Mouse (Mus musculus) cerebellum, adult 2 months (tissue): Measurements from ENCODE around the gene Zdhhc1. TPM values are rescaled to one million over a fixed set of nuclear protein-coding genes. Genes with fewer than 3 reads are reported as not detected.

Source experiments
- DNase-seq, 2 experiments: peaks; one replicate each; pipeline ENCODE4 v3.0.0; 2021
- H3K27ac ChIP-seq: fragments of 200-500 bp; 2 replicates; pipeline ENCODE4 v1.5.1; 2012; ENCODE audit warnings: low read length, control low read depth, inconsistent platforms; ENCODE audit not compliant: insufficient read depth
- H3K27me3 ChIP-seq: fragments of 200-500 bp; 2 replicates; pipeline ENCODE4 v1.6.1; 2012; ENCODE audit warnings: inconsistent platforms, mild to moderate bottlenecking, low read length, moderate library complexity; ENCODE audit not compliant: control insufficient read depth, insufficient read depth
- H3K4me1 ChIP-seq: fragments of 200-500 bp; 2 replicates; pipeline ENCODE4 v1.6.1; 2011; ENCODE audit warnings: low read length; ENCODE audit not compliant: control insufficient read depth, insufficient read depth
- H3K4me3 ChIP-seq: fragments of 200-500 bp; replicated peaks from 2 replicates; pipeline ENCODE3; 2011; ENCODE audit warnings: mild to moderate bottlenecking, low read depth, low read length, control low read depth; ENCODE audit not compliant: insufficient read depth
- CTCF ChIP-seq: fragments of 200-500 bp; IDR thresholded peaks from 2 replicates; pipeline ENCODE4 v1.5.1; 2011; ENCODE audit warnings: low read depth, mild to moderate bottlenecking, control low read depth, low read length, moderate library complexity, borderline replicate concordance; ENCODE audit not compliant: insufficient read depth
- POLR2A ChIP-seq: fragments of 200-500 bp; IDR thresholded peaks from 2 replicates; pipeline ENCODE4 v1.6.1; 2011; ENCODE audit warnings: low read length, control low read depth, borderline replicate concordance; ENCODE audit not compliant: insufficient read depth
- WGBS: fragments of 180-500 bp; shearing (Covaris S2); methylation state at CpG from one replicate; pipeline ENCODE4 v1.1.7; 2018; 5-methylcytosine and 5-hydroxymethylcytosine counted together
- polyA plus RNA-seq: library from polyadenylated mRNA; depleted of rRNA; stranded (reverse); fragments of >200 nt; gene quantifications from 2 replicates; pipeline ENCODE4 v1.2.3, GENCODE M21; 2012

The Zdhhc1 gene
- polyA plus RNA-seq, 1 experiment = 64.7 TPM

DNA sequence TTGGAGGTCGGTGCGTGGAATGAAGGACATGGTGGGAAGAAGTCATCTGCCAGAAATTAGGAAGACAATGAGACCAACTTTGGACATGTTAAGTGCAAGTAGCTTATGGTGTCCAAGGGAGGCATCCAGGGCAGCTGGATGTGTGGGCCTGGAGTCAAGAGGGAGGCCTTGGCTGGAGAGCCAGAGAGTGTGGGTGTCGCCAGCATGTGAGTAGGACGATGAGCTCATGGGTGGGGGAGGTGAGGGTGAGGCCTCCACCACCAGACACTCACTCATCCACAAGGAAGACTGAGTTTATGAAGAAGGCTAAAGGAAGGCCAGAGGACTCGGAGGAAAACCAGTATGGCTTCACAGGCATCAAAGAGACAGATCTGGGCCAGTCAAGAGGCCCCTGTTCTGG, 18.0 kb upstream of the Zdhhc1 start:
- DNase-seq = no peak
- H3K4me1 ChIP-seq = peaks cover 5% of the 10 kb centered on the region; the same call in 1 of the 2 replicates
- TF ChIP-seq CTCF = no peak
- TF ChIP-seq POLR2A = no peak
- 57% methylated on average over 5 of the region's 5 CpGs for WGBS
- H3K4me3 ChIP-seq = no peak overlapping the region
- H3K27ac ChIP-seq = no peak overlapping the region
- no peaks in the 10 kb centered on the region for H3K27me3 ChIP-seq

DNA sequence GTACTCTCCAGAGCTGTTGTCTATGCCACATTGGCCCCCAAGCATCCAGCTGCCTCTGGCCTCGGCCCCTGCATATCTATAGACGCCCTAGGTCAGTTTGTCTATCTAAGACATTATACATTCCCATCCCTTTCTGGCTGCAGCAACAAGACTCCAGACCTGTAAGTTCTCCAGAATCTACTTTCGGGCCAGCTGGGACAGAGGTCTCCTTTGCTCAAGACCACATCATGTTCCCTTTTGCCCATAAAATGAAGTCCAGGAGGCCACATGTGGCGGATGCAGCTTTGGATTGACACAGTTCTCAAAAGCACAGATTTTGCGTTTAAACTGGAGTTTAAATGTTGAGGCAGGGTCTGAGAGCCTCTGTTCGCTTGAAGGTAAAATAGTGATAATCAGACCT, 17.5 kb upstream of the Zdhhc1 start:
- no peak overlapping the region for H3K4me3 ChIP-seq
- 91% methylated on average over 6 of the region's 6 CpGs for WGBS
- DNase-seq = no peak
- peaks cover 5% of the 10 kb centered on the region; the same call in 1 of the 2 replicates for H3K4me1 ChIP-seq
- no peaks in the 10 kb centered on the region for H3K27me3 ChIP-seq
- TF ChIP-seq POLR2A = no peak
- no peak for TF ChIP-seq CTCF
- no peak overlapping the region for H3K27ac ChIP-seq

DNA sequence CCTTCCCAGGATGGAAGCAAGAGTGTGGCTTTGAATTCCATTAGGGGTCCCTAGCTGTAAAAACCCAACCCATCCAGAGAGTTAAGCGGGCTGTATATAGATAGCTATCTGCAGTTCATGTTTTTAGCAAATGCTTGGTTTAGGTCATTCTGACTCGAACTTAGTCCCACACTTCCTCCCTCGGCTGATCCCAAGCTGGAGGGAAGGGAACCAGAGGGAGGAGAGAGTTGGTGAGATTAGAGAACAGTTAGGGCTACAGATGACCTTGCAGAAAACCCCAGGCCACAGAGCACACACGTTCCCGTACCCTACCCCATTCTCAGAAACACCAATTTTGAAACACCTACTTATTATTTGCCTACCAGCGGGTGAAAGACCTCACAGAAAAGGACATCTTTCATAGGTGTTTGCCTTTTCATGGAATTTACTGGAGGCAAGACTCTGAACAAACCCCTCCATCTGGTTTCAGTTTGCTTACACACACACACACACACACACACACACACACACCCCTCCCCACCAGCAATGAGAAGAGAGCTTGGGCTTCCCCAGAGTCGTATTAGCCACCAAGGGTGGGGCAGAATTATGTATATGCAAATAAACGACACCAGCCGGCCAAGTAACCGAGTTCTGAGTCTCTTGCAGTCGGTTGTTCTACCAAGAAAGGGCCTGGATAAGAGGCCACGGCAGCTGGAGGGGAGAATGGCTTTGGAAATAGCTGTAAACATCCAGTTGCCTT, 13.5 kb upstream of the Zdhhc1 start:
- H3K4me1 ChIP-seq = no peaks in the 10 kb centered on the region
- H3K27ac ChIP-seq = no peak overlapping the region
- 63% methylated on average over 12 of the region's 12 CpGs for WGBS
- H3K27me3 ChIP-seq = no peaks in the 10 kb centered on the region
- no peak for TF ChIP-seq CTCF
- no peak for TF ChIP-seq POLR2A
- no peak overlapping the region for H3K4me3 ChIP-seq
- DNase-seq = no peak

GRCm38 (mm10) chr8:105508758-105509157, 12.1 kb upstream of the Zdhhc1 start:
- Histone ChIP-seq H3K4me1 (no peaks in the 10 kb centered on the region), H3K27me3 (no peaks in the 10 kb centered on the region), H3K27ac (no peak overlapping the region), H3K4me3 (no peak overlapping the region)
- DNase-seq = no peak
- TF ChIP-seq CTCF = no peak
- TF ChIP-seq POLR2A = no peak
- WGBS = 54% methylated on average over 1 of the region's 2 CpGs

DNA sequence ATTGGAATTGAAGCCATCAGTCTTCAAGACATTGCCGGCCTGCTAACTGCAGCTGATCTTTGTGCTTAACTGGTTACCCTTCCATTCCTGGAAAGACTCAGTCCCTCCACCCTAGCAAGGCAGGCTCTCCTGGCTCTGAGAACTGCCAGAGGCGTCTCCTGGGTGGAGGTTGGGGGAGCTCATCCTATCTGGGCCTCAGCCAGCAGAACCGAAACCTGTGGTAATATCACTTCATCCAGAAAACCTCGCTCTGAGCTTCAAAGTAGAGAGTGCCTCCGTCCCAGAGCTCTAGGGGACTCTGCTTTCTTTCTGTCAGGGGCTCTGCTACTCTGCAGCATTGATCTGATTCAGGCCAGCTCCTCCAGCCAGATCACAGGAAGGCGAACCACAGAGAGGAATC, 10.3 kb upstream of the Zdhhc1 start:
- no peak overlapping the region for H3K4me3 ChIP-seq
- TF ChIP-seq POLR2A = no peak
- TF ChIP-seq CTCF = no peak
- DNase-seq = no peak
- 66% methylated on average over 6 of the region's 6 CpGs for WGBS
- no peaks in the 10 kb centered on the region for H3K27me3 ChIP-seq
- no peak overlapping the region for H3K27ac ChIP-seq
- no peaks in the 10 kb centered on the region for H3K4me1 ChIP-seq

DNA sequence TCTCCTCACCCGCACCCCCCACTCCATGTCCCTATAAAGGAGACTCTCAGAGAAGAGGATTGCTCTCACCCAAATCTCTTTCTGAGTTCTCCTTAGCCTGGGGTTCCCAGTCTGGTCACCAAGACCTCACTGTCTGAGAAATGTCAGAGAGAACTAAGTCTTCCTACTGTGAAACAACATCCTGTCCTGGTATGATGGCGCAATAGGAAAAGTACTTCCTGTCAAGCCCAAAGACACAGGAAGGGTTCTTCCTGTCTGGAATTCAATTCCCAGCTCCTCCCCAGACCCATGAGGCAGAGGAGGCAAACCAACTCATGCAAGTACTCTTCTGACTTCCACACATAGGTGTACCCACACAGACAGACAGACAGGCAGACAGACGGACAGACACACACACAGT, 7.9 kb upstream of the Zdhhc1 start:
- H3K4me1 ChIP-seq = no peaks in the 10 kb centered on the region
- TF ChIP-seq CTCF (no peak), POLR2A (no peak)
- H3K27ac ChIP-seq = no peak overlapping the region
- H3K27me3 ChIP-seq = no peaks in the 10 kb centered on the region
- DNase-seq = no peak
- WGBS = 95% methylated on average over 3 of the region's 3 CpGs
- H3K4me3 ChIP-seq = no peak overlapping the region

GRCm38 (mm10) chr8:105499787-105500186, 3.1 kb upstream of the Zdhhc1 start:
- TF ChIP-seq CTCF = no peak
- no peak for TF ChIP-seq POLR2A
- H3K27me3 ChIP-seq = no peaks in the 10 kb centered on the region
- peaks cover 2% of the 10 kb centered on the region; the same call in 1 of the 2 replicates for H3K4me1 ChIP-seq
- 85% methylated on average over 12 of the region's 12 CpGs for WGBS
- DNase-seq = no peak
- no peak overlapping the region for H3K4me3 ChIP-seq
- H3K27ac ChIP-seq = no peak overlapping the region

DNA sequence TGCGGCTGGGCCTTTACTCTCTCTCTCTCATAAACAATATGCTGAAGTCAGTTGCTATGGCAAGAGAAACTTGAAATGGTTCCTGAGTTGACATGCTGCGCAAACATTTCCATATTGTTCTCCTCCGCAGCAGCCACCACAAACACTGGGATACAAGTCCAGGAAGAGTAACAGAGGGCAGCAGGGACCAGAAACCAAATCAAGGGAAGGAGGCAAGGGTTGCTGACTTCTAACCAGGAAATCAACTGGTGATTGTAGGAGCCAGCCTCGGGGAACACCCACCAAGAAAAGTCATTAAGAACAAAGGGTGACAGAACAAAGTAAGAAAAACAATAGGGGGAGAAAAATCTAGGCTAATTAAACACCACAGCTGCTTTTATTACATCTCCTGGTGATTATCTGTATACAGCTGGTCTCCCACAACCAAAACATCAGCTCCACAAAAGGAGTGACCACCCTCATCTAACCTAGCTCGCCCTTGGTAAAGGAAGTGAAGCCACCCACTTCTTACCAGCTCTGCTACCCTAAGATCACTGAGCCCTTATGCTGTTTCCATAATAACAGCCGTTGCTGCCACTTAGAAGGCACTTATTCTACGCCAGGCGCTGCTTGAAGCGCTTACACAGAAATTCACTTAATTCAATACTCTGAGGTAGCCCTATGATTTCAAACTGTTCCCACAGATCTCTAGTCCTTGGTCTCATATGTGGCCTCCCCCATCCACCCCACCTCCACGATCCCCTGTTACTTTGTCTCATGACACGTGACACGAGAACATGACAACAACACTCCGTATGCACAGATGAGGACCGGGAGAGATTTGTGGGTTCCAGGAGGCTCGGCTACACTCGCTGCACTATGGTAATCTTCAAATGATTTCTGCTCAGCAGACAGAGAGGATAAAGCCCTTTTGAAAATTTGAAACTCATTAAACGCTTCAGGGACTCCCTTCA, 1.1 kb downstream of the Zdhhc1 start:
- Histone ChIP-seq H3K27me3 (no peaks in the 10 kb centered on the region), H3K27ac (no peak overlapping the region), H3K4me3 (peak overlapping the region; percentile 67), H3K4me1 (peaks cover 2% of the 10 kb centered on the region; the same call in 1 of the 2 replicates)
- TF ChIP-seq CTCF (no peak), POLR2A (no peak)
- DNase-seq = peak in 1 of 2 experiments; percentile 25
- 40% methylated on average over 17 of the region's 17 CpGs for WGBS
